Mouse (Mus musculus) lung, adult 2 months (tissue): ENCODE measurements around the gene Egfl8. TPM values are rescaled to one million over a fixed set of nuclear protein-coding genes. Genes with fewer than 3 reads are reported as not detected.
A peak's percentile ranks its signal among the peaks of the same experiment; 100 is the strongest.

Experiments used
- DNase-seq: peaks from one replicate; pipeline ENCODE4 v3.0.0; 2022
- H3K4me1 ChIP-seq: fragments of 200-500 bp; 2 replicates; pipeline ENCODE4 v1.6.1; 2011; ENCODE audit warnings: low read length; ENCODE audit not compliant: control insufficient read depth, insufficient read depth
- H3K4me3 ChIP-seq: fragments of 200-500 bp; replicated peaks from 2 replicates; pipeline ENCODE3; 2011; ENCODE audit warnings: low read depth, mild to moderate bottlenecking, control low read depth, low read length; ENCODE audit errors: extremely low read depth
- CTCF ChIP-seq: fragments of 200-500 bp; IDR thresholded peaks from 2 replicates; pipeline ENCODE4 v1.5.1; 2011; ENCODE audit warnings: mild to moderate bottlenecking, low read length, control low read depth; ENCODE audit not compliant: insufficient read depth
- POLR2A ChIP-seq: fragments of 200-500 bp; IDR thresholded peaks from 2 replicates; pipeline ENCODE4 v1.6.1; 2011; ENCODE audit warnings: low read depth, mild to moderate bottlenecking, control low read depth, low read length, borderline replicate concordance; ENCODE audit errors: extremely low read depth
- WGBS: fragments of 180-500 bp; shearing (Covaris S2); methylation state at CpG from one replicate; pipeline ENCODE4 v1.1.7; 2018; 5-methylcytosine and 5-hydroxymethylcytosine counted together
- polyA plus RNA-seq: library from polyadenylated mRNA; depleted of rRNA; stranded (reverse); fragments of >200 nt; gene quantifications from 2 replicates; pipeline ENCODE4 v1.2.3, GENCODE M21; 2012

Egfl8 gene
- polyA plus RNA-seq, 1 experiment: 8.2 TPM

DNA sequence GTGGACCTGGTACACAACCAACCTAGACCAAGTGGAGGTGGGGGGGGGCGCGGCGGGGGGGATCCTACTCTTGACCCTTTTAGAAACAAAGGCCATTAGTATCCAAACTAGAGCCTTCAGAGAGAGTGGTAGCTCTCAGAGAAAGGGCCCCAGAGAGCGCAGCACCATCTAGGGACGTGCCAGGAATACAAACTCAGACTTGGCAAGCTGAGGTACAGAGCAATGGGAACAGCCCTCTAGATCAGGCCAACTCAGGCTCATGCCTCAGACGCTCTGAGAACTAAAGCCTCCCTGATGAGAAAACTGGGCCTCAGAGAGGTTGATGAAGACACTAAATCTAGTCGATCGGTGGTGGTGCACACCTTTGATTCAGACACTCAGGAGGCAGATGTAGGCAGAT is 30.6 kb downstream of the Egfl8 start:
- no peak for TF ChIP-seq POLR2A
- no peak for TF ChIP-seq CTCF
- peaks cover 19% of the 10 kb centered on the region for H3K4me1 ChIP-seq
- H3K4me3 ChIP-seq: no peak overlapping the region
- DNase-seq: no peak
- WGBS: 84% methylated on average over 8 of the region's 8 CpGs

- H3K4me3 ChIP-seq: no peak overlapping the region
- WGBS: 85% methylated on average over 8 of the region's 8 CpGs
- no peak for DNase-seq
- H3K4me1 ChIP-seq: peaks cover 15% of the 10 kb centered on the region
- TF ChIP-seq CTCF (no peak), POLR2A (no peak)
Measured at GRCm38 (mm10) chr17:34583819-34584218, 32.0 kb downstream of the Egfl8 start.

- H3K4me1 ChIP-seq: peaks cover 13% of the 10 kb centered on the region
- no peak overlapping the region for H3K4me3 ChIP-seq
- 68% methylated on average over 7 of the region's 7 CpGs for WGBS
- TF ChIP-seq POLR2A (no peak), CTCF (no peak)
- DNase-seq: no peak
Measured at GRCm38 (mm10) chr17:34583397-34583796, 32.4 kb downstream of the Egfl8 start.

DNA sequence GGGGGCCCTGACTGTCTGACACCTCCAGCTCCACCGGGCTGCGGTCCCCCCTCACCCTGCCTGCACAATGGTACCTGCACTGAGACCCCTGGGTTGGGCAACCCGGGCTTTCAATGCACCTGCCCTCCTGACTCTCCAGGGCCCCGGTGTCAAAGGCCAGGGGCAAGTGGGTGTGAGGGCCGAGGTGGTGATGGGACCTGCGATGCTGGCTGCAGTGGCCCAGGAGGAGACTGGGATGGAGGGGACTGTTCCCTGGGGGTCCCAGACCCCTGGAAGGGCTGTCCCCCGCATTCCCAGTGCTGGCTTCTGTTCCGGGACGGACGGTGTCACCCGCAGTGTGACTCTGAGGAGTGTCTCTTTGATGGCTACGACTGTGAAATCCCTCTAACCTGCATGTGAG is 33.2 kb downstream of the Egfl8 start:
- DNase-seq: no peak
- 88% methylated on average over 12 of the region's 12 CpGs for WGBS
- Histone ChIP-seq H3K4me1 (peaks cover 8% of the 10 kb centered on the region), H3K4me3 (no peak overlapping the region)
- no peak for TF ChIP-seq CTCF
- no peak for TF ChIP-seq POLR2A

- no peak for DNase-seq
- no peak for TF ChIP-seq POLR2A
- TF ChIP-seq CTCF: no peak
- Histone ChIP-seq H3K4me1 (no peaks in the 10 kb centered on the region), H3K4me3 (no peak overlapping the region)
- 93% methylated on average over 3 of the region's 3 CpGs for WGBS
Measured at GRCm38 (mm10) chr17:34578070-34578469, 37.7 kb downstream of the Egfl8 start.

- Histone ChIP-seq H3K4me1 (no peaks in the 10 kb centered on the region), H3K4me3 (no peak overlapping the region)
- 55% methylated on average over 5 of the region's 5 CpGs for WGBS
- DNase-seq: no peak
- TF ChIP-seq CTCF (no peak), POLR2A (no peak)
Measured at GRCm38 (mm10) chr17:34576577-34576976, 39.2 kb downstream of the Egfl8 start.

DNA sequence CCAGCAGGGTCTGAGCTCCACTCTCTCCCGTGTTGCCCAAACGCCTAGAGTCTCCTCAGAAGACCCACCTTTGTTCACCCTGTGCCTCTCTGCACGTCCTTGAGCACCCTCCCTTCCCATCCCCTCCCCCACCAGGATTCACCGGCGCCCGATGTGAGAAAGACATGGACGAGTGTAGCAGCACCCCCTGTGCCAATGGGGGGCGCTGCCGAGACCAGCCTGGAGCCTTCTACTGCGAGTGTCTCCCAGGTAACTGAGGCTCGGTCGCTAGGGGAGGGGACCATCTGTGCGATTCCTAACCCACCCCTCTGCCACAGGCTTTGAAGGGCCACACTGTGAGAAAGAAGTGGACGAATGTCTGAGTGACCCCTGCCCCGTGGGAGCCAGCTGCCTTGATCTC is 43.4 kb downstream of the Egfl8 start:
- 33% methylated on average over 15 of the region's 15 CpGs for WGBS
- Histone ChIP-seq H3K4me1 (no peaks in the 10 kb centered on the region), H3K4me3 (no peak overlapping the region)
- DNase-seq: no peak
- TF ChIP-seq POLR2A: no peak
- TF ChIP-seq CTCF: no peak

GRCm38 (mm10) chr17:34571875-34572274 is 43.9 kb downstream of the Egfl8 start:
- no peak overlapping the region for H3K4me3 ChIP-seq
- TF ChIP-seq POLR2A (no peak), CTCF (peak; percentile 54)

GRCm38 (mm10) chr17:34569919-34570318 is 45.9 kb downstream of the Egfl8 start:
- no peak for TF ChIP-seq POLR2A
- no peak for TF ChIP-seq CTCF
- DNase-seq: no peak
- Histone ChIP-seq H3K4me1 (peaks cover 4% of the 10 kb centered on the region; the same call in 1 of the 2 replicates), H3K4me3 (no peak overlapping the region)
- WGBS: 66% methylated on average over 4 of the region's 4 CpGs

More at GRCm38 (mm10) chr17:34571875-34572274, 43.9 kb downstream of the Egfl8 start:
- 25% methylated on average over 5 of the region's 5 CpGs for WGBS
- DNase-seq: no peak
- H3K4me1 ChIP-seq: no peaks in the 10 kb centered on the region

DNA sequence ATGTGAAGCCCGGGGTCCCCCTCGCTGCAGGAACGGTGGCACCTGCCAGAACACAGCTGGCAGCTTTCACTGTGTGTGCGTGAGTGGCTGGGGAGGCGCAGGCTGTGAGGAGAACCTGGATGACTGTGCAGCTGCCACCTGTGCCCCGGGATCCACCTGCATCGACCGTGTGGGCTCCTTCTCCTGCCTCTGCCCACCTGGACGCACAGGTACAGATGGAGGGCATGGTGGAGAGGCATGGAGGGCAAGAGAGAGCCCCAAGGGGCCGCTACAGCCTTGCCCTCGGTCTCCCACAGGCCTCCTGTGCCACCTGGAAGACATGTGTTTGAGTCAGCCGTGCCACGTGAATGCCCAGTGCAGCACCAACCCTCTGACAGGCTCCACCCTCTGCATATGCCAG is 47.4 kb downstream of the Egfl8 start:
- 76% methylated on average over 13 of the region's 13 CpGs for WGBS
- Histone ChIP-seq H3K4me3 (no peak overlapping the region), H3K4me1 (peaks cover 4% of the 10 kb centered on the region; the same call in 1 of the 2 replicates)
- TF ChIP-seq POLR2A (no peak), CTCF (no peak)
- no peak for DNase-seq

GRCm38 (mm10) chr17:34567311-34567710 is 48.5 kb downstream of the Egfl8 start:
- Histone ChIP-seq H3K4me3 (no peak overlapping the region), H3K4me1 (peaks cover 6% of the 10 kb centered on the region; the same call in 1 of the 2 replicates)
- 59% methylated on average over 9 of the region's 9 CpGs for WGBS
- DNase-seq: no peak
- TF ChIP-seq CTCF: no peak
- TF ChIP-seq POLR2A: no peak

DNA sequence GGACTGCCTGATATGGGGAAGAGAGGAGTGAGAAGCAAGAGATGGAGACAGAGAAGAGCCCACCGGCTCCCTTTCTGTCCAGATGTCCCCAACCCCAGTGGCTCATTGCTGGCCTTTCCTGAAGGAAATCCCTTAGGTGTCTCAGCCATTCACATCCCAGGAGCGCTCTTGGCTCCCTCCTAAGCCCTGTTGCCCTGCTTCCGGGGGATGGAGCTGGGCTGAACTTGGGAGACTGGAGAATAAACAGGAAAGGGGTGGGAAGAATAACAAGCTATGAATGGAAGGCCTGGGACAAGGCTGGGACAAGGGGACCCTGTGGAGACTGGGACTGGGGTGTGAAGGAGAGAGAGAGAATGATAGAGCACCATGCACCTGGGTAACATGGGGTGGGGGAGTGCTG is 51.0 kb downstream of the Egfl8 start:
- peak overlapping the region; percentile 64 for H3K4me3 ChIP-seq
- TF ChIP-seq POLR2A (peak; percentile 88; the same call in 1 of the 2 replicates), CTCF (no peak)
- peaks cover 12% of the 10 kb centered on the region for H3K4me1 ChIP-seq
- DNase-seq: peak; percentile 37
- WGBS: 22% methylated on average over 3 of the region's 3 CpGs
